Mouse (Mus musculus): Measurements from ENCODE around the gene Pip5k1b.

- peak; percentile 65; the same call in 1 of the 2 replicates for TF ChIP-seq GATA1 (IDR thresholded peaks at IDR 0.05; ENCODE audit: low read length)
- no peak for TF ChIP-seq TAL1 (IDR thresholded peaks at IDR 0.05; ENCODE audit: low read length)
These were observed 38.6 kb downstream of the Pip5k1b start for GRCm38 (mm10) chr19:24517057-24517456.
